ENCODE assay signal across 9 mouse cellular contexts in genomic region chr13:34963511-34964397, GRCm38 (mm10). TPM values are rescaled to one million over a fixed set of nuclear protein-coding genes. Genes with fewer than 3 reads are reported as not detected.
DNase-seq lines count a peak whose midpoint lies in the region; ATAC-seq and TF ChIP-seq lines count a peak whose summit lies in the region.
"Had no signal": no experiment of that assay in that cellular context is flagged by ENCODE, and none has a peak within 500 bp of the region (broad histone marks: within the 10 kb centered on the region; RNA-seq: fewer than 3 reads in every experiment).

TSS of gene Eci3 (minus strand) at chr13:34963810.

- no peak for TF ChIP-seq POLR2A in MEL (IDR thresholded peaks at IDR 0.05; ENCODE audit: control insufficient read depth in 1 of 2, insufficient read depth in 1 of 2, low read depth in 1 of 2, low read length in 2 of 2, poor library complexity in 1 of 2)
- TF ChIP-seq POLR2A in limb, embryonic 14.5 days (IDR thresholded peaks at IDR 0.05; ENCODE audit: borderline replicate concordance, extremely low read depth, insufficient read depth, insufficient read length): no peak

- TF ChIP-seq RAD21 in MEL (IDR thresholded peaks at IDR 0.05; ENCODE audit: low read depth, low read length): no peak

- peak within 1 kb of the TSS; percentile 46 to 55 for H3K4me3 ChIP-seq in MEL (ENCODE audit: control insufficient read depth in 1 of 2, insufficient read depth in 1 of 2, low read depth in 2 of 2, low read length in 2 of 2)
- peak within 1 kb of the TSS; percentile 27 for H3K4me3 ChIP-seq in hindbrain, embryonic 11.5 days (ENCODE audit: low read depth, low read length)
- peak within 1 kb of the TSS; percentile 50 for H3K4me3 ChIP-seq in limb, embryonic 14.5 days (replicated peaks; ENCODE audit: low read length)
- H3K4me3 ChIP-seq in midbrain, embryonic 11.5 days (ENCODE audit: low read depth, low read length): peak within 1 kb of the TSS; percentile 40
- H3K4me3 ChIP-seq: erythroblast, embryonic 14.5 days had no signal

- peak; percentile 67 for ATAC-seq in hindbrain, embryonic 11.5 days (ENCODE audit: low FRiP score)
- peak; percentile 80 for ATAC-seq in limb, embryonic 14.5 days (ENCODE audit: low FRiP score, low read depth)
- peak; percentile 74 for ATAC-seq in midbrain, embryonic 11.5 days (ENCODE audit: low FRiP score)

- 4% methylated on average over 32 of the region's 32 CpGs for WGBS in hindbrain, embryonic 11.5 days
- 2% methylated on average over 31 of the region's 32 CpGs for whole genome bisulfite sequencing in limb, embryonic 14.5 days
- WGBS in midbrain, embryonic 11.5 days: 2% methylated on average over 32 of the region's 32 CpGs

- no peaks in the 10 kb centered on the region for H3K9me3 ChIP-seq in MEL (replicated peaks; ENCODE audit: insufficient read depth, low read length)
- H3K9me3 ChIP-seq in hindbrain, embryonic 11.5 days (ENCODE audit: control insufficient read depth, low read length): no peaks in the 10 kb centered on the region
- H3K9me3 ChIP-seq in limb, embryonic 14.5 days (ENCODE audit: control insufficient read depth, low read length): no peaks in the 10 kb centered on the region
- H3K9me3 ChIP-seq in midbrain, embryonic 11.5 days (ENCODE audit: control insufficient read depth, low read length): no peaks in the 10 kb centered on the region

- H3K27me3 ChIP-seq in MEL (ENCODE audit: control insufficient read depth in 1 of 2, insufficient read depth in 2 of 2, low read length in 2 of 2): peaks cover 0 to 2% of the 10 kb centered on the region in 2 experiments
- peaks cover 2% of the 10 kb centered on the region for H3K27me3 ChIP-seq in hindbrain, embryonic 11.5 days (ENCODE audit: control insufficient read depth, insufficient read depth, low read length)
- peaks cover 12% of the 10 kb centered on the region; the same call in 1 of the 2 replicates for H3K27me3 ChIP-seq in limb, embryonic 14.5 days (ENCODE audit: control insufficient read depth, insufficient read depth, low read length)
- H3K27me3 ChIP-seq in midbrain, embryonic 11.5 days (ENCODE audit: control insufficient read depth, insufficient read depth, low read length): peaks cover 9% of the 10 kb centered on the region

- H3K4me2 ChIP-seq in hindbrain, embryonic 11.5 days (replicated peaks; ENCODE audit: low read depth, low read length): peak within 1 kb of the TSS; percentile 54
- peak within 1 kb of the TSS; percentile 69 for H3K4me2 ChIP-seq in limb, embryonic 14.5 days (replicated peaks; ENCODE audit: low read depth, low read length, severe bottlenecking)
- peak within 1 kb of the TSS; percentile 73 for H3K4me2 ChIP-seq in midbrain, embryonic 11.5 days

- no peak within 1 kb of the TSS for H3K27ac ChIP-seq in MEL (ENCODE audit: control insufficient read depth, low read depth, low read length)
- no peak within 1 kb of the TSS for H3K27ac ChIP-seq in hindbrain, embryonic 11.5 days (ENCODE audit: low read depth, low read length)
- no peak within 1 kb of the TSS for H3K27ac ChIP-seq in limb, embryonic 14.5 days (replicated peaks; ENCODE audit: low read depth, low read length)
- H3K27ac ChIP-seq in midbrain, embryonic 11.5 days (ENCODE audit: low read depth, low read length): no peak within 1 kb of the TSS

- peak within 1 kb of the TSS; percentile 28; the same call in 1 of the 2 replicates for H3K9ac ChIP-seq in MEL (ENCODE audit: control insufficient read depth, low read depth, low read length, poor library complexity, severe bottlenecking)
- no peak within 1 kb of the TSS for H3K9ac ChIP-seq in hindbrain, embryonic 11.5 days (ENCODE audit: low read depth, low read length)
- H3K9ac ChIP-seq in limb, embryonic 14.5 days (ENCODE audit: low read depth, low read length, severe bottlenecking): peak within 1 kb of the TSS; percentile 52
- peak within 1 kb of the TSS; percentile 45 for H3K9ac ChIP-seq in midbrain, embryonic 11.5 days (ENCODE audit: low read length)

- no peak for TF ChIP-seq CTCF in MEL (IDR thresholded peaks at IDR 0.05 in 2 of 3, conservative IDR thresholded peaks at IDR 0.05 in 1 of 3; ENCODE audit: control insufficient read depth in 1 of 3, insufficient read depth in 1 of 3, low read depth in 2 of 3, low read length in 3 of 3, poor library complexity in 1 of 3, severe bottlenecking in 1 of 3)

- peak; percentile 24 for DNase-seq in MEL (ENCODE audit: low read depth, low spot score)
- peak; percentile 53 for DNase-seq in adrenal gland, postnatal 10 days
- DNase-seq in forelimb bud, embryonic 11.5 days (ENCODE audit: low read depth, low spot score): peak; percentile 40
- DNase-seq in hindbrain, embryonic 11.5 days (ENCODE audit: low spot score): peak; percentile 53
- DNase-seq in limb, embryonic 14.5 days (ENCODE audit: low spot score): peak; percentile 72
- peak; percentile 94 for DNase-seq in midbrain, embryonic 11.5 days (ENCODE audit: low spot score, missing footprints)
- peak; percentile 65 for DNase-seq in testis, postnatal 10 days (ENCODE audit: low spot score)
- DNase-seq in layer of hippocampus, postnatal 14 days (ENCODE audit: low spot score in 2 of 2): no peak

- no peaks in the 10 kb centered on the region for H3K79me2 ChIP-seq in MEL (ENCODE audit: control insufficient read depth, insufficient read depth, low read length, poor library complexity)

- no peaks in the 10 kb centered on the region for H3K4me1 ChIP-seq in MEL (ENCODE audit: control insufficient read depth in 1 of 2, insufficient read depth in 2 of 2, low read length in 2 of 2)
- no peaks in the 10 kb centered on the region for H3K4me1 ChIP-seq in hindbrain, embryonic 11.5 days (replicated peaks; ENCODE audit: control insufficient read depth, insufficient read depth, low read length)
- no peaks in the 10 kb centered on the region for H3K4me1 ChIP-seq in limb, embryonic 14.5 days (ENCODE audit: control insufficient read depth, insufficient read depth, low read length)
- peaks cover 6% of the 10 kb centered on the region for H3K4me1 ChIP-seq in midbrain, embryonic 11.5 days (ENCODE audit: control insufficient read depth, insufficient read depth, low read length)

- H3K36me3 ChIP-seq in MEL (ENCODE audit: control insufficient read depth in 1 of 2, insufficient read depth in 2 of 2, low read length in 2 of 2): no peaks in the 10 kb centered on the region
- H3K36me3 ChIP-seq in hindbrain, embryonic 11.5 days (ENCODE audit: control insufficient read depth, insufficient read depth, low read length): no peaks in the 10 kb centered on the region
- H3K36me3 ChIP-seq in limb, embryonic 14.5 days (ENCODE audit: control insufficient read depth, insufficient read depth, low read length): no peaks in the 10 kb centered on the region
- no peaks in the 10 kb centered on the region for H3K36me3 ChIP-seq in midbrain, embryonic 11.5 days (ENCODE audit: control insufficient read depth, insufficient read depth, low read length)

- no peak for TF ChIP-seq EP300 in MEL (IDR thresholded peaks at IDR 0.05; ENCODE audit: low read depth in 1 of 2, low read length in 2 of 2)

TF ChIP-seq in MEL, 35 proteins besides CTCF, POLR2A, EP300 and RAD21:
- TF ChIP-seq SMC3 (IDR thresholded peaks at IDR 0.05; ENCODE audit: low read depth, low read length) (no peak), RCOR1 (IDR thresholded peaks at IDR 0.05; ENCODE audit: low read depth, low read length) (no peak), ETS1 (IDR thresholded peaks at IDR 0.05; ENCODE audit: low read depth, low read length) (no peak), ZC3H11A (IDR thresholded peaks at IDR 0.05; ENCODE audit: low read depth, low read length) (no peak), MAFK (IDR thresholded peaks at IDR 0.05; ENCODE audit: borderline replicate concordance, low read depth, low read length) (no peak), E2F4 (IDR thresholded peaks at IDR 0.05; ENCODE audit: borderline replicate concordance, low read depth, low read length) (no peak), MYC (IDR thresholded peaks at IDR 0.05; ENCODE audit: low read depth, low read length) (no peak), GATA1 (IDR thresholded peaks at IDR 0.05; ENCODE audit: low read depth, low read length) (no peak), MAX (IDR thresholded peaks at IDR 0.05; ENCODE audit: low read length) (no peak), TCF12 (IDR thresholded peaks at IDR 0.05; ENCODE audit: low read depth, low read length) (no peak), ZKSCAN1 (IDR thresholded peaks at IDR 0.05; ENCODE audit: low read depth, low read length) (no peak), BHLHE40 (IDR thresholded peaks at IDR 0.05; ENCODE audit: borderline replicate concordance, low read depth, low read length) (no peak), NELFE (IDR thresholded peaks at IDR 0.05; ENCODE audit: low read depth, low read length) (no peak), MAZ (IDR thresholded peaks at IDR 0.05; ENCODE audit: low read depth, low read length) (no peak), POLR2AphosphoS2 (IDR thresholded peaks at IDR 0.05; ENCODE audit: low read length) (no peak), USF2 (IDR thresholded peaks at IDR 0.05; ENCODE audit: borderline replicate concordance in 1 of 2, insufficient read depth in 1 of 2, low read depth in 1 of 2, low read length in 2 of 2) (no peak), SIN3A (IDR thresholded peaks at IDR 0.05; ENCODE audit: low read length) (no peak)

RNA-seq across cellular contexts. Expression of gene Eci3, which starts in this region (rescaled TPM):
- total RNA-seq in MEL (2012; rRNA removed): 0.35 TPM in 1 of 2 replicates, not detected in the other
- polyA plus RNA-seq in MEL (2012; ENCODE audit: insufficient read depth in 1 of 2, insufficient read length in 2 of 2, low read depth in 1 of 2, low replicate concordance in 2 of 2, missing spikeins in 1 of 2): under 1 TPM in 1 of 2 experiments, not detected in 1; 0.93 TPM
- total RNA-seq in adrenal gland, postnatal 10 days (2021): 1 to 10 TPM; 1.9 to 4.2 TPM
- polyA plus RNA-seq in hindbrain, embryonic 11.5 days (2014; fragmentation: Nextera tagmentation; extraction: Ambion mirVana): 0.85 and 1.2 TPM in 2 replicates
- polyA plus RNA-seq in limb, embryonic 14.5 days (2012; rRNA removed): 0.78 and 0.94 TPM in 2 replicates
- polyA plus RNA-seq in limb, embryonic 14.5 days (2014; fragmentation: Nextera tagmentation; extraction: Ambion mirVana): 1.2 TPM in 2 replicates
- polyA plus RNA-seq in midbrain, embryonic 11.5 days (2014; fragmentation: Nextera tagmentation; extraction: Ambion mirVana): 0.80 and 0.94 TPM in 2 replicates
- under 1 TPM in 1 of 2 experiments, not detected in 1; 0.74 TPM for total RNA-seq in layer of hippocampus, postnatal 14 days (2021)
- polyA plus RNA-seq: erythroblast, embryonic 14.5 days had no signal

Comparison
In these comparisons a context has a peak if more than half of its experiments do, and no peak if none do; other contexts are left out.
1. Peak in DNase-seq, H3K4me3 ChIP-seq and H3K9ac ChIP-seq in MEL; RNA of the gene not detected or under 1 TPM.
2. Peak in DNase-seq, ATAC-seq, H3K4me3 ChIP-seq, H3K9ac ChIP-seq and H3K4me2 ChIP-seq in midbrain, embryonic 11.5 days; RNA of the gene not detected or under 1 TPM.
3. DNase-seq: peak in adrenal gland, postnatal 10 days (single experiment), forelimb bud, embryonic 11.5 days (single experiment), hindbrain, embryonic 11.5 days (single experiment), limb, embryonic 14.5 days (single experiment) and testis, postnatal 10 days (single experiment); none in layer of hippocampus, postnatal 14 days (0 of 2).
4. Peak in every context shown above with its lines, with median percentiles within 50 percentile points of each other: H3K4me3 ChIP-seq, ATAC-seq and H3K4me2 ChIP-seq.